Mouse (Mus musculus) bone marrow, adult 2 months (tissue): ENCODE data around the gene Dner.

Experiments
- CTCF ChIP-seq: fragments of 200-500 bp; IDR thresholded peaks from 2 replicates; pipeline ENCODE4 v1.5.1; 2011; ENCODE audit warnings: low read length, control low read depth; ENCODE audit not compliant: control insufficient read depth, insufficient read depth
- POLR2A ChIP-seq: fragments of 200-500 bp; IDR thresholded peaks from 2 replicates; pipeline ENCODE4 v1.6.1; 2011; ENCODE audit warnings: low read depth, mild to moderate bottlenecking, control low read depth, low read length, borderline replicate concordance; ENCODE audit not compliant: control insufficient read depth

DNA sequence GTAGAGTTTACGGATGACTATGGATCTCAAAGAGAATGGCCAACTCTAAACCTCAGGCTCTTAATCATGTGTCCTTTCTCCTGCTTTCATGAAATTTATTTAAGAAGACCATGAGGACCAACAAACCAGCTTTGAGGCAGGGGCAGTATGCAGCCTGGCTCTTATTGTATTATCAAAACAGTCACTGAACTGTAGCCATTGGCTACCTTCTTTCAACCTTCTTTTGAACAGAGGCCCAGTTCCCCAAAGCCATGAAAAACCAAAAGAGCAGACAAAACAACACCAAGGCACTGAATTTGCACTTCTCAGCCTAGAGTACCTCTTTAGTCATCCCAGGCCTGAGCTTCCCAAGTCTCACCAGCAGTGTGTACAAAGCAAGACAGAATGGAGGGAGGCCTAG is 207.5 kb downstream of the Dner start:
- TF ChIP-seq POLR2A, result no peak
- TF ChIP-seq CTCF, result no peak
